Mouse (Mus musculus) brown adipose tissue, adult 24 weeks (tissue): Measurements from ENCODE around the gene Ssxb9. TPM values are rescaled to one million over a fixed set of nuclear protein-coding genes. Genes with fewer than 3 reads are reported as not detected.
"Not testable (repeated sequence)": the region's sequence is repeated elsewhere in the genome, so short reads cannot be mapped to it uniquely, and the experiment has no call there.

ENCODE experiments used
- H3K27ac ChIP-seq: fragments of 200-500 bp; replicated peaks from 2 replicates; pipeline ENCODE4 v1.5.1; 2012; ENCODE audit warnings: low read depth, mild to moderate bottlenecking, low read length
- H3K4me1 ChIP-seq: fragments of 200-500 bp; 2 replicates; pipeline ENCODE4 v1.6.1; 2012; ENCODE audit warnings: low read length, mixed read lengths; ENCODE audit not compliant: control insufficient read depth, insufficient read depth, insufficient read length
- H3K4me3 ChIP-seq: fragments of 200-500 bp; 2 replicates; pipeline ENCODE4 v1.5.1; 2012; ENCODE audit warnings: low read depth, mild to moderate bottlenecking, low read length, moderate library complexity; ENCODE audit not compliant: insufficient read depth
- polyA plus RNA-seq: library from polyadenylated mRNA; stranded (reverse); fragments of >200 nt; gene quantifications from 2 replicates; pipeline ENCODE4 v1.2.4, GENCODE M21; 2012; ENCODE audit not compliant: missing spikeins, insufficient read depth, insufficient read length

Ssxb9 gene
- not detected in 2 replicates for polyA plus RNA-seq

DNA sequence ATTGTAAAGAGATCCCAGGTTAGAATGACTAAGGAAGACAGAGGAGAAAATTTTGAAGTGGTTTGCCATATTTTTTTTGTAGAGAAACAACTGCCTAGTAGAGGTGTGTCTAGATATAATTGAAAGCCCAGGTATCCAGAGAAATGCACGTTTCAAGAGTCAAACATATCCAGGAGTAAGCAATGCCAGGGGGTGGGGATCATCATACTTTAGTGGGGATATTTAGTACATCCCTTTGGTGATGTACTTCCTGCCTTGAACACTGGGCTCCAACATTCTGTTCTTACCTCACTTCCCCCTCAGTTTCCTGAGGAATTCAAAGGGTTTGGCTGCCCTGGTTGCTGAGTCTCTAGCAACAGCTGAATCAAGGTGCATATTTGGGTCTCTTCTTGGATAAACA is at the start of gene Ssxb9:
Ssxb9 (plus strand) TSS at position 301 of the 400 bp plus-strand sequence.
- not testable (repeated sequence) for H3K4me3 ChIP-seq, H3K4me1 ChIP-seq, H3K27ac ChIP-seq

DNA sequence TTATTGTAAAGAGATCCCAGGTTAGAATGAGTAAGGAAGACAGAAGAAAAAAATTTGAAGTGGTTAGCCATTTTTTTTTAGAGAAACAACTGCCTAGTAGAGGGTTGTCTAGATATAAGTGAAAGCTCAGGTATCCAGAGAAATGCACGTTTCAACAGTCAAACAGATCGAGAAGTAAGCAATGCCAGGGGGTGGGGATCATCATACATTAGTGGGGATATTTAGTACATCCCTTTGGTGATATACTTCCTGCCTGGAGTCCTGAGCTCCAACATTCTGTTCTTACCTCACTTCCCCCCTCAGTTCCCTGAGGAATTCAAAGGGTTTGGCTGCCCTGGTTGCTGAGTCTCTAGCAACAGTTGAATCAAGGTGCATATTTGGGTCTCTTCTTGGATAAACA is 39.7 kb upstream of the Ssxb9 start, which contains the start of gene Ssxb10:
Ssxb10 (plus strand) TSS at position 301 of the 400 bp plus-strand sequence.
- H3K4me1 ChIP-seq, result no peaks in the 10 kb centered on the region
- H3K4me3 ChIP-seq, result no peak within 1 kb of the TSS

DNA sequence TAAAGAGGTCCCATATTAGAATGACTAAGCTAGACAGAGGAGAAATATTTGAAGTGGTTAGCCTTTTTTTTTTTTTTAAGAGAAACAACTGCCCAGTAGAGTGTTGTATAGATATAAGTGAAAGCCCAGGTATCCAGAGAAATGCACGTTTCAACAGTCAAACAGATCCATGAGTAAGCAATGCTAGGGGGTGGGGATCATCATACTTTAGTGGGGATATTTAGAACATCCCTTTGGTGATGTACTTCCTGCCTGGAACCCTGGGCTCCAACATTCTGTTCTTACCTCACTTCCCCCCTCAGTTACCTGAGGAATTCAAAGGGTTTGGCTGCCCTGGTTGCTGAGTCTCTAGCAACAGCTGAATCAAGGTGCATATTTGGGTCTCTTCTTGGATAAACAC is 46.2 kb downstream of the Ssxb9 start, which contains the start of gene Ssxb1:
Ssxb1 (plus strand) TSS at position 301 of the 400 bp plus-strand sequence.
- not testable (repeated sequence) for H3K4me1 ChIP-seq, H3K27ac ChIP-seq

More for the DNA sequence above, 39.7 kb upstream of the Ssxb9 start, which contains the start of gene Ssxb10:
- H3K27ac ChIP-seq, result no peak within 1 kb of the TSS

More for the DNA sequence above, 46.2 kb downstream of the Ssxb9 start, which contains the start of gene Ssxb1:
- H3K4me3 ChIP-seq, result not testable (repeated sequence)

Other genes with a start within 250 kb of the Ssxb9 start
- gene Wdr13, start 234.1 kb upstream of the Ssxb9 start, polyA plus RNA-seq, result 19.6 and 24.5 TPM in 2 replicates
- 188 and 247 TPM in 2 replicates for gene Rbm3, start 221.1 kb upstream of the Ssxb9 start, polyA plus RNA-seq
- gene Tbc1d25, start 190.8 kb upstream of the Ssxb9 start, polyA plus RNA-seq, result 3.2 and 4.2 TPM in 2 replicates
- gene Ebp, start 173.5 kb upstream of the Ssxb9 start, polyA plus RNA-seq, result 36.2 and 45.9 TPM in 2 replicates
- gene Porcn, start 160.5 kb upstream of the Ssxb9 start, polyA plus RNA-seq, result 6.0 and 7.3 TPM in 2 replicates
- gene Ftsj1, start 114.6 kb upstream of the Ssxb9 start, polyA plus RNA-seq, result 19.6 and 22.2 TPM in 2 replicates
- gene Slc38a5, start 95.8 kb upstream of the Ssxb9 start, polyA plus RNA-seq, result not detected in 2 replicates
- not detected in 2 replicates for gene Ssxb10, start 39.6 kb upstream of the Ssxb9 start, polyA plus RNA-seq
- not detected in 2 replicates for gene Ssxb1, start 46.3 kb downstream of the Ssxb9 start, polyA plus RNA-seq
- not detected in 2 replicates for gene Ssxb2, start 94.7 kb downstream of the Ssxb9 start, polyA plus RNA-seq
- gene Gm14459, start 158.0 kb downstream of the Ssxb9 start, polyA plus RNA-seq, result not detected in 2 replicates
- gene Ssxb6, start 181.3 kb downstream of the Ssxb9 start, polyA plus RNA-seq, result not detected in 2 replicates
- not detected in 2 replicates for gene Ssxb3, start 224.8 kb downstream of the Ssxb9 start, polyA plus RNA-seq